Mouse (Mus musculus) stomach, postnatal 0 days (tissue): Measurements from ENCODE around the gene Cerkl. TPM values are rescaled to one million over a fixed set of nuclear protein-coding genes. Genes with fewer than 3 reads are reported as not detected.

Experiments used
- ATAC-seq: fragments of 200-750 bp; cut with Nextera tagmentation; 2 replicates; pipeline ENCODE4 v1.8.0; 2017; ENCODE audit not compliant: low FRiP score, low TSS enrichment
- DNase-seq: peaks from one replicate; pipeline ENCODE4 v3.0.0-alpha.2; 2016; ENCODE audit warnings: low spot score
- H3K27ac ChIP-seq: fragments of 300-500 bp; sonication (generic); replicated peaks from 2 replicates; pipeline ENCODE4 v1.5.1; 2014; ENCODE audit warnings: mild to moderate bottlenecking, control low read depth
- H3K27me3 ChIP-seq: fragments of 300-500 bp; sonication (generic); 2 replicates; pipeline ENCODE4 v1.6.1; 2014; ENCODE audit warnings: low read length; ENCODE audit not compliant: control insufficient read depth, insufficient read depth
- H3K36me3 ChIP-seq: fragments of 300-500 bp; sonication (generic); 2 replicates; pipeline ENCODE4 v1.6.1; 2014; ENCODE audit warnings: low read length, mixed read lengths; ENCODE audit not compliant: control insufficient read depth, insufficient read depth
- H3K4me1 ChIP-seq: fragments of 300-500 bp; sonication (generic); replicated peaks from 2 replicates; pipeline ENCODE4 v1.6.1; 2014; ENCODE audit warnings: antibody characterized with exemption; ENCODE audit not compliant: control insufficient read depth, insufficient read depth
- H3K4me2 ChIP-seq: fragments of 300-500 bp; sonication (generic); replicated peaks from 2 replicates; pipeline ENCODE4 v1.6.1; 2014; ENCODE audit warnings: low read depth, mild to moderate bottlenecking, control low read depth, moderate library complexity
- H3K4me3 ChIP-seq: fragments of 300-500 bp; sonication (generic); 2 replicates; pipeline ENCODE4 v1.5.1; 2014; ENCODE audit warnings: low read depth, low read length, control low read depth
- H3K9ac ChIP-seq: fragments of 300-500 bp; sonication (generic); 2 replicates; pipeline ENCODE4 v1.6.1; 2014; ENCODE audit warnings: mild to moderate bottlenecking, low read length, control low read depth, mixed read lengths
- H3K9me3 ChIP-seq: fragments of 300-500 bp; sonication (generic); 2 replicates; pipeline ENCODE4 v1.6.1; 2016; ENCODE audit warnings: low read length; ENCODE audit not compliant: control insufficient read depth
- CTCF ChIP-seq: IDR thresholded peaks from 2 replicates; pipeline ENCODE4 v1.5.1; 2016; ENCODE audit warnings: antibody characterized with exemption, low read depth, mild to moderate bottlenecking, moderate library complexity
- EP300 ChIP-seq: optimal IDR thresholded peaks from 2 replicates; pipeline ENCODE3; 2016; ENCODE audit warnings: antibody characterized with exemption
- WGBS: fragments of 180-500 bp; shearing (Covaris S2); extraction: QIAGEN DNeasy Blood & Tissue Kit; methylation state at CpG from one replicate; pipeline ENCODE4 v1.1.7; 2014; 5-methylcytosine and 5-hydroxymethylcytosine counted together
- polyA plus RNA-seq: library from polyadenylated mRNA; unstranded; fragments of >200 nt; fragmentation: Nextera tagmentation; extraction: Ambion mirVana; gene quantifications from 2 replicates; pipeline ENCODE4 v1.2.1, GENCODE M21; 2015

Cerkl gene
- polyA plus RNA-seq, 1 experiment from 2014 or later = 0.67 TPM

GRCm38 (mm10) chr2:79372486-79373200 is 83.9 kb downstream of the Cerkl start:
- no peaks in the 10 kb centered on the region for H3K9me3 ChIP-seq
- ATAC-seq = peak; percentile 74; the same call in 1 of the 2 replicates
- no peaks in the 10 kb centered on the region for H3K4me1 ChIP-seq
- TF ChIP-seq EP300 = no peak
- peak; percentile 80 for TF ChIP-seq CTCF
- no peak overlapping the region for H3K9ac ChIP-seq
- WGBS = 45% methylated on average over 6 of the region's 6 CpGs
- H3K4me2 ChIP-seq = no peak overlapping the region
- no peak overlapping the region for H3K27ac ChIP-seq
- DNase-seq = peak; percentile 64
- H3K4me3 ChIP-seq = no peak overlapping the region
- H3K36me3 ChIP-seq = no peaks in the 10 kb centered on the region
- no peaks in the 10 kb centered on the region for H3K27me3 ChIP-seq

- no peaks in the 10 kb centered on the region for H3K9me3 ChIP-seq
- H3K27me3 ChIP-seq = no peaks in the 10 kb centered on the region
- no peaks in the 10 kb centered on the region for H3K36me3 ChIP-seq
- ATAC-seq (no peak), DNase-seq (no peak)
- H3K4me2 ChIP-seq = no peak overlapping the region
- TF ChIP-seq EP300 = no peak
- no peak for TF ChIP-seq CTCF
- H3K4me1 ChIP-seq = no peaks in the 10 kb centered on the region
- no peak overlapping the region for H3K9ac ChIP-seq
- 93% methylated on average over 2 of the region's 2 CpGs for WGBS
- H3K4me3 ChIP-seq = no peak overlapping the region
- H3K27ac ChIP-seq = no peak overlapping the region
Observed at GRCm38 (mm10) chr2:79372154-79372467, 84.5 kb downstream of the Cerkl start.

GRCm38 (mm10) chr2:79371326-79372153 is 85.0 kb downstream of the Cerkl start:
- ATAC-seq (no peak), DNase-seq (no peak)
- WGBS = 88% methylated on average over 7 of the region's 7 CpGs
- Histone ChIP-seq H3K4me3 (no peak overlapping the region), H3K9me3 (no peaks in the 10 kb centered on the region), H3K27ac (no peak overlapping the region), H3K9ac (no peak overlapping the region), H3K27me3 (no peaks in the 10 kb centered on the region), H3K36me3 (no peaks in the 10 kb centered on the region), H3K4me1 (no peaks in the 10 kb centered on the region), H3K4me2 (no peak overlapping the region)
- no peak for TF ChIP-seq CTCF

- H3K9ac ChIP-seq = no peak overlapping the region
- DNase-seq (no peak), ATAC-seq (no peak)
- no peak overlapping the region for H3K27ac ChIP-seq
- H3K9me3 ChIP-seq = no peaks in the 10 kb centered on the region
- H3K27me3 ChIP-seq = no peaks in the 10 kb centered on the region
- H3K4me2 ChIP-seq = no peak overlapping the region
- TF ChIP-seq EP300 (no peak), CTCF (no peak)
- H3K4me1 ChIP-seq = no peaks in the 10 kb centered on the region
- no peak overlapping the region for H3K4me3 ChIP-seq
- WGBS = 80% methylated on average over 9 of the region's 9 CpGs
- no peaks in the 10 kb centered on the region for H3K36me3 ChIP-seq
Observed at GRCm38 (mm10) chr2:79370711-79371312, 85.8 kb downstream of the Cerkl start.

GRCm38 (mm10) chr2:79369905-79370304 is 86.7 kb downstream of the Cerkl start:
- WGBS = 81% methylated on average over 4 of the region's 4 CpGs

More at GRCm38 (mm10) chr2:79369905-79370304, 86.7 kb downstream of the Cerkl start:
- Histone ChIP-seq H3K4me3 (no peak overlapping the region), H3K27ac (no peak overlapping the region), H3K36me3 (no peaks in the 10 kb centered on the region), H3K4me2 (no peak overlapping the region), H3K9ac (no peak overlapping the region), H3K27me3 (no peaks in the 10 kb centered on the region), H3K4me1 (no peaks in the 10 kb centered on the region), H3K9me3 (no peaks in the 10 kb centered on the region)
- no peak for TF ChIP-seq CTCF
- TF ChIP-seq EP300 = no peak
- no peak for ATAC-seq
- DNase-seq = no peak
